Mouse (Mus musculus) frontal cortex, postnatal 36 days (tissue): Measurements from ENCODE around the gene Apbb1.

Source experiments
- DNase-seq, 2 experiments: peaks; one replicate each; pipeline ENCODE4 v3.0.0; 2022; ENCODE audit warnings: low spot score in 2 of 2

Gene Apbb1

GRCm38 (mm10) chr7:105581094-105581703 is at the start of gene Apbb1:
TSS of gene Apbb1 (minus strand) at chr7:105581653.
- DNase-seq = peak; percentile 81 to 85

DNA sequence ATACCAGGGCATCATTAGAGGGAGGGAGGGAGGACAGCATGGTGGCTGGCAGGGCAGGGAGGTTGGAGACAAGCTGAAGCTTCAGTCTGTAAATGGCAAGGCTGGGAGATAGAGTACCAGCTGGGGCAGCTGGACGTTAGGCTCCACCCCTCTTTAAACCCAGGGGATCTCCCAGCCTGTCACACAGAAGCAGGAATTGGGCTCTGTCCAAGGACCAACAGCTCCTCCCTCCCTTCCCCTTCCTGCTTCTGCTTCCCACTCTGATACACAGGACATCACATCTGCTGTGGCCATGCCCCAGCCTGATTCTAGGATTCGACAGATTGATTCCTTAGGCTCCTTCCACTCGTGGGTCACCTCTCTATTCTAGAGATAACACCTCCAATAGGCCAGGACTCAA is 47.2 kb upstream of the Apbb1 start:
- DNase-seq = peak in 1 of 2 experiments; percentile 28

DNA sequence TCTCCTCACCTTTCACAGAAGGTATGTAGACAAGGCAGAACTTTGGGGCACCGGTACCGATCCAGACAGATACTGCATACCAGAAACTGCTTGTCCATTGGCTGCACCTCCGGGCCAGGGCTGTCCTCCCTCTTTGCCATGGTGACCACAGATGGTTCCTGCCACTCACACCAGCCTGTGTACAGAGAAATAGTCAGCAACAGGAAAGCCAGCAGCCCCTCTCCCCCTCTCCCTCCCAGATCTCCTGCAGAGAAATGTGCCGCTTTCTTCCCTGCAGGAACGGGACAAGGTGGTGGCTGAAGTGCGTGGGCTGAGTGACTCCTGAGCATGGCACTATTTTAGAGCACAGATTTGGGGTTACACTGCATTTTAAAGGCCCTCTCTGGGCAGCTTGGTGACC is 43.9 kb upstream of the Apbb1 start:
- no peak for DNase-seq

DNA sequence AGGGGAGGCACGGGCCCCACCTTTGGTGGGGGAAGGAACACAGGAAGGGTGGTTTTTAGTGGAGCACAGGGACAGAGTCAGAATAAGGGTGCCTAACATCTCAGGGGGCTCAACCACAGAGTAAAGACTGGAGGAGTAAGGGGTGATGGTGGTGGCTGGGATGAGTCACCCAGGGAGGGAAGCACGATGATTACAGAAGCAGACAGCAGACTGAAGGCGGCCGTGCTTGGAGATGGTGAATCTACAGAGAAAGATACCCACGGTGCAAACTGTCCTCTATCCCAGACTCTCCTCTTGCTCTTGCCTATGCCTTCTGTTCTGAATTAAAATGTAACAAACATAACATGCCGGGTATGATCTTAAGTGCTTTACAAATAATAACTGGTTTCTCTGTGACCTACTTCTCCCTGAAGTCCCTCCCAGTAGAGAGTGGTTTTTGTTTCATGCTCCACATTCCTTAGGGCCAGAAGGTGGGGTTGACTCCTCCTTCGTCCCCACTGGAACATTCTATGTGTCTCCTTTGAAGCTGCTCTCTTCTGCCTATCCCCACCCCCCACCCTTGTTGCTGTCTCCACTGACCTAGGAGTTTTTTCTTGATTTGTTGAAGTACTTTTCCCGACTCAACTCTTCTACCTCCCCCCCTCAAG is 40.3 kb upstream of the Apbb1 start:
- peak; percentile 38 to 53 for DNase-seq

DNA sequence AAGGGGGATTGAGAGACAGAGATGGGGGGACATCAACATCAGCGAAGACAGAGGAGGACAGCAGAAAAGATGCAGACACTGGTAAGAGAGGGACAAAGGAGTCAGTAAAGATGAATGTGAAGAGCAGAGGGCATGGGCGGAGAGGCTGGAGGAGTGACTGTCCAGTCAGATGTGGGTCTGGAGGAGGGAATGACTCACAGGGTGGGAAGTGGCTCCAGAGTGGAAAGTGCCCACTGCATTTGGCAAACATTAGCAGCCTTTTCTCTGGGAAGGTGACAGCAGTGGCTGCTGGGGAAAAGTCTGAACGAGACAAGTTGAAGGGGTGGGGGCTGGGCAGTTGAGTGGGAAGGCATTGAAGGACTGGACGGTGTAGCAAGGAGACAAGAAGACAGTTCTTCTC is 39.6 kb upstream of the Apbb1 start:
- DNase-seq = peak; percentile 22

DNA sequence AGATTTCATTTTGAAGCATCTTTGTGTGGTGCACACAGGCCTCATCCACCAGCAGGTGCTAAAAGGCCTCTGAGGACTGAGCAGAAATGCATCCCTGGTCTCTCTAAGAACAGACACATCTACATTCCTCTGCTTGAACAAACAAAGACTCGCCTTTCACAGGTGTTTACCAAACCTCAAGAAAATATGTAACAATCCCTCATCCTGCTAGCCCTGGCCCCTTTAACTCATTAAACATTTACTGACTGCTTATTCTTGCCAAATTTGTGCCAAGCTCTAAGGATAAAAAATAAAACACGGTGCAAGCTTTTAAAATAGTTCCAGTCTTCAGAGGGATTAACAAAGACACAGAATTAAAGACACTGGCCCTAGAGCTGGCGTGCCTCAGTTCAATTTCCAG is 38.2 kb upstream of the Apbb1 start:
- no peak for DNase-seq

- no peak for DNase-seq
Measured at GRCm38 (mm10) chr7:105617810-105618209, 36.4 kb upstream of the Apbb1 start.

- DNase-seq = no peak
Measured at GRCm38 (mm10) chr7:105616561-105616960, 35.1 kb upstream of the Apbb1 start.

DNA sequence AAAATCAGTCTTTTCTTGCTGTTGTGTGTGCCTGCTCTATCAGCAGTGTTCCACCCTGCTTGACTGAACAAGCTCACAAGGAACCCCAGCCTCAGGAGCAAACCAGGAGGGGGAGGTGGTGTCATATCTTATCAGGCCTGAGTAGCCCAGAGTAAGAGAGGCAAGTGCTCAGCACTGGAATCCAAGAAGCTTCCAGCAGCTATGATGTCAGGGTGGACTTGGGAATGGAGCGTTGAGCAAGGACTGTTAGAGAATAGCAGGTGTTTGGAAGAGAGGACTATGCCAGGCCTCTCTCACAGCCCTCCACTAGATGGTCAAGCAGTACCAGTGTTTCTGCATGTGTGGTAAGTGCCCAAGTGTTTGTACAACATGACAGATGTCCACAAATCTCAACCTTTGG is 34.3 kb upstream of the Apbb1 start:
- no peak for DNase-seq

- no peak for DNase-seq
Measured at GRCm38 (mm10) chr7:105614400-105614799, 32.9 kb upstream of the Apbb1 start.

- no peak for DNase-seq
Measured at GRCm38 (mm10) chr7:105611767-105612166, 30.3 kb upstream of the Apbb1 start.

DNA sequence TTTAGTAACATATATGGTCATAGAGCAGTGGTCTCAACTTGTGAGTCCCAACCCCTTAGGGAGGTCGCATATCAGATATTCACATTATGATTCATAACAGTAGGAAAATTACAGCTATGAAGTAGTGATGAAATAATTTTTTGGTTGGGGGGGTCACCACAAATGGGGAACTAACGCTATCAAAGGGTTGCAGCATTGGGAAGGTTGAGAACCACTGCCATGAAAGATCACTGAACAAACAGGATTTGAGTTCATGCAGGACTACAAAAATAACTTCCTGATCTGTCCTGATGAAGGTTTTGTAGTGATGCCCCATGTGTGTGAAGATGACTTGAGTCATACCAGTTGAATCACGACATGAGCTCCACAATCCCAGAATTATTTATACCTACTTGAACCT is 27.0 kb upstream of the Apbb1 start:
- DNase-seq = no peak

DNA sequence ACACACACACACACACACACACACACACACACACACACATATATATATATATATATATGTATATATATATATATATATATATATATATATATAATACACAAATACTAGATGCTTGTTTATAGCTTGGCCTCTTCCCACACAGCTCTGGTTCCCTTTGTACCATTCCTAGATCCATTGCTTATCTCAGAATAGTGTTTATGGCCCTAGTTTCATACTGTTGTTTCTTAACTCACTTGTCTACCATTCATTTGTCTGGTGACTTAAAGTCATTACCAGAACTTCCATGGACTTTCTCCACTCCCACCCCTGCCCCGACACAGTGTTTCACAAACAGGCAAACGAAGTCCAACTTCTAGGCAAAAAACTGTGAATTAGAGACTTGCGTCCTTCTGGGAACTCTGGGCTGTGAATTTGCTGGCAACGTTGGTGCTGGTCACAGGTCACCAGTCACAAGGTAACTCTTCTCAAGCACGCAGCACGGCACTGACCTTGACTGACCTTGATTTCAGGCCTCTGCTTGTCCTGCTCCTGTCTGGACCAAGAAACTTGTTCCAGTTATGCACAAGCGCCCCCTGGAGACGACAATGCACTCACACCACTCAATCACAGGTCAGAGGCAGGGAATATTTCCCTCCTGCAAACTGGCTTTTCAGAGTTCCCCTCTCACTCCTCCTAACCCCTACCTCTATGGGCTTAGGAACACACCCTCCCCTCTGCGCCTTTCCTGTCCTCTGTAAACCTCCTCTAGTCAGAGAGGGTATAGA is 21.6 kb upstream of the Apbb1 start:
- peak; percentile 50 to 66 for DNase-seq

DNA sequence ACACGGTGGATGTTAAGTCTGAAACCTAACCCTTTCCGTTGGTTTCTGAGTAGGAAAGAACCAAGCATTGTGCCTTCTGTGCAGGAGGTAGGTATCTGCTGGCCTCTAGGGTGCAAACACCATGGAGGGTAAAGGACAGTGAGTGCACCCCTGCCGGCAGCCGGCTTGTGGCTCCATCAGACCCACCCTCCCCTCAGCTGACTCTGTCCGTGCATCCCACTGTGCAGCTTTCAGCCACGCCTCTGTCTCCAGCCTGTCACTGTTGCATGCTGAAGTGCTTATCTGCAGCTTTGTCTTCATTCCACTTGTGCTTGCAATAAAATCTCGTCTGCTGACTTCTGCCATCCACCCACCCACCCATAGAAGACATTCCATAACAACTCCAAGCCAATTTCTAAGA is 8.6 kb upstream of the Apbb1 start:
- DNase-seq = no peak

GRCm38 (mm10) chr7:105588325-105588912 is 7.0 kb upstream of the Apbb1 start:
- DNase-seq = no peak

- DNase-seq = no peak
Measured at GRCm38 (mm10) chr7:105581959-105582358, 506 bp upstream of the Apbb1 start.

- DNase-seq = peak in 1 of 2 experiments; percentile 22
Measured at GRCm38 (mm10) chr7:105580627-105581089, 795 bp downstream of the Apbb1 start.

DNA sequence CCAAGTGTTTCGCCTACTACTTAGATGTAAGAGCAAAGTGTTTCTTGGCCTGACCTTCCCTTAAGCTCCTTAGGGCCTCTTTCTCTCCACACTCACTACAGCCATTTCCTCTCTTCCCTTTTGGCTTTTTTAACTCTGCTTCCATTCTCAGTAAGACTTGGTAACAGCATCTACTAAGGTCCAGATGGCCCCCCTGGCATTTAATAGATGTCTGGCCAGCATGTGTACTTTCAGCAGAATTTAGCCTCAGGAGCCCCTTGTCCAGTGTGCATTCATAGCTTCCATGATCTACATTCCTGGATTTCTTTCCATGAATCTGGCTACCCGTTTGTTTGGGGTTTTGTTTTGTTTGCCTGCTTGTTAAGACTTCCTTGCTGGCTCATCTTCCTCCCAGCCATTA is 3.0 kb downstream of the Apbb1 start:
- no peak for DNase-seq

- DNase-seq = no peak
Measured at GRCm38 (mm10) chr7:105577377-105577871, 4.0 kb downstream of the Apbb1 start.

DNA sequence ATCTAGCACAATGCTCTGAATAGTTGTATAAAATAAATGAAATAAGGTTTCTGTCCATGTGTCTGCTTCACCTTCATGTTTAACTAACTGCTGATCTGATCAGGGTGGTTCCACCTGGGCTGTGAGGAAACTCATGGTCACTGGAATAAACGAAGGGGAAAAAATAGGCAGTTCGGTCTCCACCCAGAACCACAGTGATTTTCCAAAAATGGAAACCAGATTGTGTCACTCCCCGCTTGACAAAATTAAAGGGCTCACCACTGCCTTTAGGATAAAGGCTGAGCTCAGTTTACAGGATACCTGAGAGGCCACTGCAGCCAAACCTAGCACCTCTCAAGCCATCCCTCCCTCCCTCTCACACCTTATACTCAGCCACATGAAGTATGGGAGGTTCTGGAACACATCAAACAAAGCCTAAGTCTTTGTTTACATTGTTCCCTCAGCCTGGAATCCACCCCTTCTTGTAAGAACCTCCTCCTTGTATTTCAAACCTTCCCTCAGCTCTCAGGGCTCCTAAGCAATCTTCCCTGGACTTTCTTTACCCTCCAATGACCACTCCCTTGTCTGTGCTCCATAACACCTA is 5.2 kb downstream of the Apbb1 start:
- DNase-seq = no peak

GRCm38 (mm10) chr7:105574537-105574936 is 6.9 kb downstream of the Apbb1 start:
- DNase-seq = no peak

GRCm38 (mm10) chr7:105572949-105573348 is 8.5 kb downstream of the Apbb1 start:
- DNase-seq = peak in 1 of 2 experiments; percentile 24
